Mouse (Mus musculus): ENCODE data around the gene Myl12a. TPM values are rescaled to one million over a fixed set of nuclear protein-coding genes. Genes with fewer than 3 reads are reported as not detected.

Gene Myl12a
- polyA plus RNA-seq (2014; fragmentation: Illumina TruSeq; extraction: RNeasy Lipid Tissue Mini Kit (QIAGEN cat#74804)) = 307 TPM

GRCm38 (mm10) chr17:71002744-71003094 is at the start of gene Myl12a:
Gene Myl12a, minus strand, starts transcription at chr17:71002878.

GRCm38 (mm10) chr17:71002081-71002743 is 466 bp downstream of the Myl12a start, which contains the start of gene Myom1:
Gene Myom1, plus strand, starts transcription at chr17:71002633.

Other genes with a start within 250 kb of the Myl12a start
- gene Tgif1, start 149.3 kb downstream of the Myl12a start, polyA plus RNA-seq (2014; fragmentation: Illumina TruSeq; extraction: RNeasy Lipid Tissue Mini Kit (QIAGEN cat#74804)) = 196 TPM
- gene Myom1, start 245 bp downstream of the Myl12a start, polyA plus RNA-seq (2014; fragmentation: Illumina TruSeq; extraction: RNeasy Lipid Tissue Mini Kit (QIAGEN cat#74804)) = 14.5 TPM
- 47.1 TPM for gene Lpin2, start 179.7 kb upstream of the Myl12a start, polyA plus RNA-seq (2014; fragmentation: Illumina TruSeq; extraction: RNeasy Lipid Tissue Mini Kit (QIAGEN cat#74804))